Mouse (Mus musculus) MEL (cell line): Measurements from ENCODE around the gene Numbl.

Experiments used
- CHD2 ChIP-seq: IDR thresholded peaks from 2 replicates; pipeline ENCODE4 v1.6.1; 2011; ENCODE audit warnings: low read length, improper control_type of control experiment
- CTCF ChIP-seq, 3 experiments: IDR thresholded peaks in 2 of 3; conservative IDR thresholded peaks in 1 of 3; 2 replicates each; pipeline ENCODE4 v1.5.1; 2011 to 2012; ENCODE audit warnings: low read length in 3 of 3, low read depth in 2 of 3, mild to moderate bottlenecking in 2 of 3, improper control_type of control experiment in 1 of 3, inconsistent platforms in 1 of 3, mixed read lengths in 1 of 3, moderate library complexity in 1 of 3; ENCODE audit not compliant: control insufficient read depth in 1 of 3, insufficient read depth in 1 of 3, poor library complexity in 1 of 3, severe bottlenecking in 1 of 3
- ETS1 ChIP-seq: IDR thresholded peaks from 2 replicates; pipeline ENCODE4 v1.6.1; 2012; ENCODE audit warnings: low read depth, mild to moderate bottlenecking, inconsistent platforms, low read length, improper control_type of control experiment, moderate library complexity
- HCFC1 ChIP-seq: IDR thresholded peaks from 2 replicates; pipeline ENCODE4 v1.6.1; 2012; ENCODE audit warnings: low read depth, mild to moderate bottlenecking, inconsistent platforms, low read length, improper control_type of control experiment, moderate library complexity
- JUND ChIP-seq: IDR thresholded peaks from 2 replicates; pipeline ENCODE4 v1.6.1; 2011; ENCODE audit warnings: low read depth, mild to moderate bottlenecking, improper control_type of control experiment, low read length
- MYC ChIP-seq: IDR thresholded peaks from 2 replicates; pipeline ENCODE4 v1.6.1; 2011; ENCODE audit warnings: low read depth, mild to moderate bottlenecking, low read length, improper control_type of control experiment, moderate library complexity
- NRF1 ChIP-seq: IDR thresholded peaks from 2 replicates; pipeline ENCODE4 v1.6.1; 2014; ENCODE audit warnings: low read depth, mild to moderate bottlenecking, inconsistent platforms, low read length, improper control_type of control experiment, moderate library complexity; ENCODE audit not compliant: poor library complexity, insufficient read depth, severe bottlenecking
- POLR2A ChIP-seq, 2 experiments: IDR thresholded peaks; 2 replicates each; pipeline ENCODE4 v1.6.1; 2011 to 2012; ENCODE audit warnings: low read length in 2 of 2, mild to moderate bottlenecking in 2 of 2, control low read depth in 1 of 2, improper control_type of control experiment in 1 of 2, low read depth in 1 of 2, moderate library complexity in 1 of 2; ENCODE audit not compliant: control insufficient read depth in 1 of 2, insufficient read depth in 1 of 2, poor library complexity in 1 of 2
- POLR2AphosphoS2 ChIP-seq: IDR thresholded peaks from 2 replicates; pipeline ENCODE4 v1.6.1; 2011; ENCODE audit warnings: low read length, improper control_type of control experiment
- UBTF ChIP-seq: IDR thresholded peaks from 2 replicates; pipeline ENCODE4 v1.6.1; 2012; ENCODE audit warnings: low read depth, mild to moderate bottlenecking, inconsistent platforms, low read length, improper control_type of control experiment, moderate library complexity, borderline replicate concordance; ENCODE audit not compliant: insufficient read depth
- USF2 ChIP-seq, 2 experiments: IDR thresholded peaks; 2 replicates each; pipeline ENCODE4 v1.6.1; 2011 to 2012; ENCODE audit warnings: improper control_type of control experiment in 2 of 2, low read length in 2 of 2, borderline replicate concordance in 1 of 2, inconsistent platforms in 1 of 2, low read depth in 1 of 2, mild to moderate bottlenecking in 1 of 2; ENCODE audit not compliant: insufficient read depth in 1 of 2
- ZC3H11A ChIP-seq: IDR thresholded peaks from 2 replicates; pipeline ENCODE4 v1.6.1; 2012; ENCODE audit warnings: low read depth, mild to moderate bottlenecking, inconsistent platforms, low read length, improper control_type of control experiment
- ZMIZ1 ChIP-seq: IDR thresholded peaks from 2 replicates; pipeline ENCODE4 v1.6.1; 2012; ENCODE audit warnings: low read depth, mild to moderate bottlenecking, inconsistent platforms, low read length, improper control_type of control experiment, moderate library complexity
- ZNF384 ChIP-seq: IDR thresholded peaks from 2 replicates; pipeline ENCODE4 v1.6.1; 2012; ENCODE audit warnings: low read depth, mild to moderate bottlenecking, inconsistent platforms, low read length, improper control_type of control experiment

- TF ChIP-seq CHD2 = no peak
- no peak for TF ChIP-seq ZMIZ1
- TF ChIP-seq MYC = 0 out of 2 replicates have a peak, but pooled peaks have one; percentile 35
- TF ChIP-seq CTCF (IDR thresholded peaks at IDR 0.05 in 2 of 3, conservative IDR thresholded peaks at IDR 0.05 in 1 of 3; ENCODE audit: control insufficient read depth in 1 of 3, insufficient read depth in 1 of 3, low read depth in 2 of 3, low read length in 3 of 3, poor library complexity in 1 of 3, severe bottlenecking in 1 of 3) = no peak
- no peak for TF ChIP-seq USF2 (IDR thresholded peaks at IDR 0.05; ENCODE audit: borderline replicate concordance in 1 of 2, insufficient read depth in 1 of 2, low read depth in 1 of 2, low read length in 2 of 2)
- TF ChIP-seq ZNF384 = no peak
- no peak; the same call in 1 of the 2 replicates for TF ChIP-seq ZC3H11A
- no peak; a peak in 1 of 4 replicates for TF ChIP-seq POLR2A (IDR thresholded peaks at IDR 0.05; ENCODE audit: control insufficient read depth in 1 of 2, insufficient read depth in 1 of 2, low read depth in 1 of 2, low read length in 2 of 2, poor library complexity in 1 of 2)
- no peak for TF ChIP-seq POLR2AphosphoS2
- TF ChIP-seq NRF1 = no peak
- no peak for TF ChIP-seq HCFC1
- TF ChIP-seq JUND = no peak
- no peak for TF ChIP-seq ETS1
- TF ChIP-seq UBTF = no peak
Measured at GRCm38 (mm10) chr7:27257046-27257851, 984 bp upstream of the Numbl start.
